Comparison of ENCODE assay signal across 20 mouse cellular contexts in the genomic region with DNA sequence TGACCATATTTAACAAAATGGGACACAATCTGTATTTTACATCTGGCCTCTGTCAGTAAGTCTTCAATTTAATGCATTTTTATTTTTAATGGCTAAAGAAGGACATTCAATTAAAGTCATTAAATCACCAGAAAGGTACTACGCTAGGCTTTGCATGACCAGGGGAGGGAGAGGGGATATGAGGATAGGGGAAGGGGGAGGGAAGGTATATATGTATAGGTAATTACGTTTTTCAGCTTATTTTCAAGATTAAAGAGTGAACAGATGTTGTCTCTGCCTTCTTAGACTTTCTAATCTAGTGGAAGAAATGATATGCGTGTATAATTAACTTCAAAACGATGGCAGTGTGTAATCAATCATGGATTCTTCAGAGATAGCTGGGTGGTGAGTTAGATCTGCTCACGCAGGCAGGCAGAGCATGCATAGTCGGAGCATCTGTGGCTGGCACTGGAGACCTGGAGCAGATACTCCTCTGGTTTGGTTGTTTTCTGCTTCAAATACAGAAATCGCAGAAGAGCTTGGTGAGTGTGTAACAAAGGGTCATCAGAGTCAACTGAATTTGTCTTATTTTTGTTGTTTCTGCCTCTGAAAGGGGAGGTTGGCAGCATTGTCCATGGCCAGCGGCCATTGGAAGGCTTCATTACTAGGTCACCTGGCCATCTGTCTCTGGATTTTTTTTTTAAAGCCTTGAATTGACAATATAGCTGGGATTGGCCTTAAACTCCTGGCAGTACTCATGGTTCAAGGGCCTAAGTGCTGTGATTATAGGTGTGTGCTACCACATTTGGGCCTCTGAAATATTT. TPM values are rescaled to one million over a fixed set of nuclear protein-coding genes. Genes with fewer than 3 reads are reported as not detected.
A peak's percentile ranks its signal among the peaks of the same experiment; 100 is the strongest.
DNase-seq lines count a peak whose midpoint lies in the region; ATAC-seq and TF ChIP-seq lines count a peak whose summit lies in the region.
"Had no signal": no experiment of that assay in that cellular context is flagged by ENCODE, and none has a peak within 500 bp of the region (broad histone marks: within the 10 kb centered on the region; RNA-seq: fewer than 3 reads in every experiment).

No protein-coding gene starts in this region.

- peak; percentile 51; the same call in 1 of the 2 replicates for ATAC-seq in hindbrain, embryonic 14.5 days (ENCODE audit: low FRiP score)
- ATAC-seq in megakaryocyte-erythroid progenitor cell, adult 5-6 weeks (replicated peaks; ENCODE audit: low FRiP score, low TSS enrichment, poor library complexity, severe bottlenecking), result no peak
- ATAC-seq: forebrain, embryonic 13.5 days; liver, postnatal 0 days; midbrain, embryonic 15.5 days had no signal

- no peaks in the 10 kb centered on the region for H3K9me3 ChIP-seq in hindbrain, embryonic 14.5 days (ENCODE audit: control insufficient read depth, low read length)
- H3K9me3 ChIP-seq: embryonic facial prominence, embryonic 12.5 days; forebrain, embryonic 13.5 days; heart, embryonic 12.5 days; limb, embryonic 10.5 days; midbrain, embryonic 15.5 days had no signal

- no peak overlapping the region for H3K4me3 ChIP-seq in hindbrain, embryonic 14.5 days (replicated peaks; ENCODE audit: low read length)
- H3K4me3 ChIP-seq: embryonic facial prominence, embryonic 12.5 days; erythroblast, embryonic 14.5 days; forebrain, embryonic 13.5 days; heart, embryonic 12.5 days; limb, embryonic 10.5 days; midbrain, embryonic 15.5 days had no signal

- no peak overlapping the region for H3K4me2 ChIP-seq in hindbrain, embryonic 14.5 days (replicated peaks)
- H3K4me2 ChIP-seq: embryonic facial prominence, embryonic 12.5 days; forebrain, embryonic 13.5 days; heart, embryonic 12.5 days; midbrain, embryonic 15.5 days had no signal

- H3K4me1 ChIP-seq in hindbrain, embryonic 14.5 days (replicated peaks; ENCODE audit: control insufficient read depth, insufficient read depth, low read length), result no peaks in the 10 kb centered on the region
- H3K4me1 ChIP-seq: embryonic facial prominence, embryonic 12.5 days; forebrain, embryonic 13.5 days; heart, embryonic 12.5 days; limb, embryonic 10.5 days; midbrain, embryonic 15.5 days had no signal

- H3K36me3 ChIP-seq in hindbrain, embryonic 14.5 days (replicated peaks; ENCODE audit: control insufficient read depth, insufficient read depth), result no peaks in the 10 kb centered on the region
- H3K36me3 ChIP-seq: embryonic facial prominence, embryonic 12.5 days; heart, embryonic 12.5 days; limb, embryonic 10.5 days; midbrain, embryonic 15.5 days had no signal

- no peaks in the 10 kb centered on the region for H3K27me3 ChIP-seq in hindbrain, embryonic 14.5 days (ENCODE audit: control insufficient read depth, insufficient read depth, low read length)
- H3K27me3 ChIP-seq: embryonic facial prominence, embryonic 12.5 days; forebrain, embryonic 13.5 days; heart, embryonic 12.5 days; midbrain, embryonic 15.5 days had no signal

- TF ChIP-seq CTCF in brain, embryonic 14.5 days (IDR thresholded peaks at IDR 0.05; ENCODE audit: borderline replicate concordance, extremely low read depth, insufficient read depth, insufficient read length), result no peak

- no peak for TF ChIP-seq POLR2A in brain, embryonic 14.5 days (IDR thresholded peaks at IDR 0.05; ENCODE audit: borderline replicate concordance, extremely low read depth, insufficient read depth, insufficient read length, poor library complexity, severe bottlenecking)

- H3K27ac ChIP-seq in hindbrain, embryonic 14.5 days, result peak overlapping the region; percentile 43; the same call in 1 of the 2 replicates
- H3K27ac ChIP-seq: embryonic facial prominence, embryonic 12.5 days; forebrain, embryonic 13.5 days; limb, embryonic 10.5 days; midbrain, embryonic 15.5 days had no signal

- H3K9ac ChIP-seq in hindbrain, embryonic 14.5 days, result no peak overlapping the region
- H3K9ac ChIP-seq: embryonic facial prominence, embryonic 12.5 days; forebrain, embryonic 13.5 days; heart, embryonic 12.5 days; liver, postnatal 0 days; midbrain, embryonic 15.5 days had no signal

- WGBS in hindbrain, embryonic 14.5 days, result 58% methylated on average over 8 of the region's 8 CpGs

- DNase-seq in brain, adult 2 months (ENCODE audit: low read depth, low spot score), result peak; percentile 91
- peak; percentile 33 for DNase-seq in brain, embryonic 14.5 days (ENCODE audit: low read depth)
- peak; percentile 86 for DNase-seq in cerebellum, adult 9-11 months
- no peak for DNase-seq in hindbrain, embryonic 14.5 days (ENCODE audit: low spot score)
- no peak for DNase-seq in lung, postnatal 36 days
- DNase-seq in gastrocnemius, adult 18-20 months (ENCODE audit: low spot score), result no peak
- DNase-seq: heart, postnatal 14 days; kidney, adult 8-10 months; kidney, postnatal 14 days; liver, postnatal 0 days; lung, postnatal 10 days; retina, postnatal 1 day; thymus, adult 2 months had no signal

RNA-seq across cellular contexts. Expression of a gene that starts 59.8 kb away (rescaled TPM):
- 11.1 and 16.2 TPM in 2 replicates for polyA plus RNA-seq in brain, embryonic 14.5 days (2012; rRNA removed)
- polyA plus RNA-seq in hindbrain, embryonic 14.5 days (2014; fragmentation: Nextera tagmentation; extraction: Ambion mirVana), result 16.3 and 17.3 TPM in 2 replicates
- 6.0 and 14.6 TPM in 2 replicates for total RNA-seq in megakaryocyte-erythroid progenitor cell, adult 5-6 weeks (2014; fragmentation: Nextera tagmentation)
- total RNA-seq in megakaryocyte-erythroid progenitor cell, adult 5-6 weeks (2017), result 11.6 and 14.9 TPM in 2 replicates
- total RNA-seq in gastrocnemius, adult 18-20 months (2021), result 10 to 100 TPM in 1 of 2 experiments, 1 to 10 TPM in 1; 8.4 to 17.8 TPM

Comparison
In these comparisons a context has a peak if more than half of its experiments do, and no peak if none do; other contexts are left out.
1. DNase-seq: peak in brain, adult 2 months (single experiment), brain, embryonic 14.5 days (single experiment) and cerebellum, adult 9-11 months (single experiment); none in hindbrain, embryonic 14.5 days (single experiment), lung, postnatal 36 days (single experiment) and gastrocnemius, adult 18-20 months (single experiment).